Mouse (Mus musculus) limb, embryonic 10.5 days (tissue): Measurements from ENCODE around the gene Rps6kb1. TPM values are rescaled to one million over a fixed set of nuclear protein-coding genes. Genes with fewer than 3 reads are reported as not detected.

Source experiments
- DNase-seq: peaks from one replicate; pipeline ENCODE4 v3.0.0-alpha.2; 2017; ENCODE audit warnings: low spot score
- H3K27ac ChIP-seq: fragments of 300-500 bp; sonication (generic); 2 replicates; pipeline ENCODE4 v1.5.1; 2016; ENCODE audit warnings: mild to moderate bottlenecking
- H3K27me3 ChIP-seq: fragments of 300-500 bp; sonication (generic); 2 replicates; pipeline ENCODE4 v1.6.1; 2016; ENCODE audit warnings: low read depth, mild to moderate bottlenecking; ENCODE audit not compliant: poor library complexity, severe bottlenecking
- H3K36me3 ChIP-seq: fragments of 300-500 bp; sonication (generic); 2 replicates; pipeline ENCODE4 v1.6.1; 2016; ENCODE audit warnings: mild to moderate bottlenecking, moderate library complexity
- H3K4me1 ChIP-seq: fragments of 300-500 bp; sonication (generic); 2 replicates; pipeline ENCODE4 v1.6.1; 2016
- H3K4me3 ChIP-seq: fragments of 300-500 bp; sonication (generic); 2 replicates; pipeline ENCODE4 v1.5.1; 2016; ENCODE audit warnings: mild to moderate bottlenecking, moderate library complexity
- H3K9me3 ChIP-seq: fragments of 300-500 bp; sonication (generic); replicated peaks from 2 replicates; pipeline ENCODE4 v1.6.1; 2016; ENCODE audit warnings: mild to moderate bottlenecking
- WGBS: fragments of 180-500 bp; shearing (Covaris S2); methylation state at CpG from one replicate; pipeline ENCODE4 v1.1.7; 2016; 5-methylcytosine and 5-hydroxymethylcytosine counted together
- polyA plus RNA-seq: library from polyadenylated mRNA; unstranded; fragments of >200 nt; fragmentation: Nextera tagmentation; extraction: Ambion mirVana; gene quantifications from 2 replicates; pipeline ENCODE4 v1.2.1, GENCODE M21; 2016

The Rps6kb1 gene
- polyA plus RNA-seq, 1 experiment from 2014 or later: 64.3 TPM

DNA sequence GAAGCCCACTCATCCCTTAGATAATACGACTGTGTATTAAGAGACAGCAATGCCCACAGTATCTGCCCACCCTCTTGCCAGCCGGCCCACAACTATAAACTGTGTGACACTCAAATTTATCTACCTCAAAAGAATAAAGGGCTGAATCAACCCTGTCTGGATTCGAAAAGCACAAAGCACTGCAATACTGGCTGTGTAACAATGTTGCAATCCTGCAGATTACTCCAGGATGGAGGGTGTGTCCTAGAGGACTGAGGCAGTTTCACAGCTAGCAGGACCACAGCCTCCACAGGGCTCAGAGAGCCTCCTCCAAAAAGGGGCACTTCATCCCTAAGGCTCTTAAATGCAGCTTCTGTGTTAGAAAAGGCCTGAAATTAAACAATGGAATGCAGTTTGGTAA lies 28.0 kb downstream of the Rps6kb1 start:
- 86% methylated on average over 3 of the region's 3 CpGs for WGBS
- H3K27ac ChIP-seq: no peak overlapping the region
- no peaks in the 10 kb centered on the region for H3K27me3 ChIP-seq
- peaks cover 91% of the 10 kb centered on the region for H3K36me3 ChIP-seq
- no peak for DNase-seq
- H3K9me3 ChIP-seq: no peaks in the 10 kb centered on the region
- H3K4me1 ChIP-seq: no peaks in the 10 kb centered on the region
- H3K4me3 ChIP-seq: no peak overlapping the region

DNA sequence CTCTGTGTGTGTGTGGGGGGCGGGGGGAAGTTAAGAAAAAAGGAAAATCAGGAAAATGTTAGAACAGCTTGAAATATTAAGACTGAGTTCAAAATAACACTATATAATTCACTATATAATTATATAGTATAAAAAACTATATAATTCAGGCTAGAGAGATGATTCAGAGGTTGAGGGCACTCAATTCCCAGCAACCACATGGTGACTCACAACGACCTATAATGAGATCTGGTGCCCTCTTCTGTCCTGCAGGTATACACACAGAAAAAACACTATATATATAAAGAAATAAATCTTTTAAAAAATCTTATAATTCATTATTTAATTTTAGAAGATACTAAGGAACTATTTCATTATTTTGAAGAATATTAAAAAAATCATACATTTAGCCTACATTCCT lies 36.6 kb downstream of the Rps6kb1 start:
- Histone ChIP-seq H3K27ac (no peak overlapping the region), H3K36me3 (peaks cover 96% of the 10 kb centered on the region), H3K4me1 (no peaks in the 10 kb centered on the region), H3K4me3 (no peak overlapping the region), H3K27me3 (no peaks in the 10 kb centered on the region), H3K9me3 (no peaks in the 10 kb centered on the region)
- no peak for DNase-seq
- 96% methylated on average over 2 of the region's 2 CpGs for WGBS

DNA sequence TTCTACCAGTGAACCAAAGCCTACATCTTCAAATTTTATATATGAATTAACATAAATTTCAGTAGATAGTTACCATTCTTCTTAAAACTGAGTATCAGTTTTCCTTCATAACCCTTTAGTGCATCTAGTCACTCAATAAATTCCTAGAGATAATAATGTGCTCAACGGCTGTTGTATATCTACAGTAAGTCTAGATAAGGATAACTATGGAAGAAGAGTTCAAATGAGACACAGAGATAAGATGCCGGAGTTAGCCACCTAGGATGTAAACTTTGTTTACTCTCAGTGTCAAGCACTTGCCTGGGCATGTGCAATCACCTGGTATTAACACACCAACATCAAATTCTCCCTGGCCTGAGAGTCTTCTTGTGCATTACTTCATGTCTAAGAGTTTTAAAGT lies 37.3 kb downstream of the Rps6kb1 start:
- Histone ChIP-seq H3K27ac (no peak overlapping the region), H3K4me3 (no peak overlapping the region), H3K9me3 (no peaks in the 10 kb centered on the region), H3K4me1 (no peaks in the 10 kb centered on the region), H3K36me3 (peaks cover 96% of the 10 kb centered on the region), H3K27me3 (no peaks in the 10 kb centered on the region)
- DNase-seq: no peak
- WGBS: 93% methylated on average over 2 of the region's 2 CpGs

DNA sequence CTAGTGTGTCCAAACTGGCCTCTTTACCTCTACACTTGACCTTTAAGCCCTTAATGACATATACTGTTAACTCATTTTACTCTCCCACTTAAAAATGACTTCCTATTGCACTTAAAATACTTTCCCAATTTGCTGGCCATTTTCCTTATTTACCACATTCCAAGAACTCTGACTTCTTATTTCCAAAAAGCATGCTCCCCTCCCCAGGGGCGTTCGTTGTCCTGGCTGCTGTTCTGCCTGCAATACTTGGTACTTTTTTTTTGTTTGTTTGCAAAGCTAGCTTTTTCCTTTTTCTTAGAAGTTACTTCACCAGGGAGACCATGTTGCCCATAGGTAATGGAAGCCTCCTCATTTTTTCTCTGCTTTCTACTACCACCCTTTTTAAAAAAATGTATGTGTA lies 41.5 kb downstream of the Rps6kb1 start:
- Histone ChIP-seq H3K4me1 (no peaks in the 10 kb centered on the region), H3K36me3 (peaks cover 77% of the 10 kb centered on the region), H3K27me3 (no peaks in the 10 kb centered on the region), H3K4me3 (no peak overlapping the region), H3K27ac (no peak overlapping the region), H3K9me3 (no peaks in the 10 kb centered on the region)
- DNase-seq: no peak
- 96% methylated on average over 2 of the region's 2 CpGs for WGBS

DNA sequence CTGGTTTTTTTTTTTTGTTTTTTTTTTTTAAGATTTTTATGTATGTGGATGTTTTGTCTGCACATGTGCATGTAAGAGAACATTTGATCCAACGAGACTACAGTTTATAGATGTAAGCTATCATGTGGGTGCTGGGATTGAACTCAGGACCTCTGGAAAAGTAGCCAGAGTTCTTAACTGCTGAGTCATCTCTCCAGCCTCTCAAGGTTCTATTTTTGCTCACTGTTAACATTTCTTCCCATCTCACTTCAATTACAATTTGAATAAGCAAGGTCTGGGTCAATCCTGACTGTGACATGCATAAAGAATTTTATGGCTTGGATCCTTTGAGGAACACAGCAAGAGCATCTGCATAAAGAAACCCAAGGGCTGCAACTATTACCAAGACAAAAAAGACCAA lies 43.8 kb downstream of the Rps6kb1 start:
- 97% methylated on average over 1 of the region's 1 CpGs for WGBS
- H3K4me1 ChIP-seq: no peaks in the 10 kb centered on the region
- no peaks in the 10 kb centered on the region for H3K27me3 ChIP-seq
- peaks cover 73% of the 10 kb centered on the region for H3K36me3 ChIP-seq
- H3K27ac ChIP-seq: no peak overlapping the region
- DNase-seq: no peak
- no peak overlapping the region for H3K4me3 ChIP-seq
- H3K9me3 ChIP-seq: no peaks in the 10 kb centered on the region

DNA sequence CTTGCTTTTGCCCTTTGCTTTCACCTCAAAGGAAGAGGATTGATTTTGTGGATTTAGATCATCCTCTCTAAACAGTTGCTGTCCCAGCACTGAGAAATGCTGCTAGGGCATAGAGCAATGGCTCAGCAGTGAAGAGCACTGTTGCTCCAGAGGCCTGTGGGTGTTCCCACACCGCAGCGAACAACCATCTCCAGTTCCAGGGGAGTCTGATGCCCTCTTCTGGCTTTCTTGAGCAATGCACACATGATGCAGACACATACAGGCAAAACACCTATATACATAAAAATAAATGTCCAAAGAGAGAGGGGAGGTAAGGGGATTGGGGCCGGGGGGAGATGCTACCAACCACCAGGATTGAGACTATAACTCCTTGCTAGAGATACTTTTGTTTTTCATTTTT lies 46.7 kb downstream of the Rps6kb1 start:
- 80% methylated on average over 3 of the region's 3 CpGs for WGBS
- no peak overlapping the region for H3K4me3 ChIP-seq
- H3K4me1 ChIP-seq: no peaks in the 10 kb centered on the region
- H3K9me3 ChIP-seq: no peaks in the 10 kb centered on the region
- H3K36me3 ChIP-seq: peaks cover 57% of the 10 kb centered on the region
- H3K27ac ChIP-seq: no peak overlapping the region
- no peaks in the 10 kb centered on the region for H3K27me3 ChIP-seq
- no peak for DNase-seq

DNA sequence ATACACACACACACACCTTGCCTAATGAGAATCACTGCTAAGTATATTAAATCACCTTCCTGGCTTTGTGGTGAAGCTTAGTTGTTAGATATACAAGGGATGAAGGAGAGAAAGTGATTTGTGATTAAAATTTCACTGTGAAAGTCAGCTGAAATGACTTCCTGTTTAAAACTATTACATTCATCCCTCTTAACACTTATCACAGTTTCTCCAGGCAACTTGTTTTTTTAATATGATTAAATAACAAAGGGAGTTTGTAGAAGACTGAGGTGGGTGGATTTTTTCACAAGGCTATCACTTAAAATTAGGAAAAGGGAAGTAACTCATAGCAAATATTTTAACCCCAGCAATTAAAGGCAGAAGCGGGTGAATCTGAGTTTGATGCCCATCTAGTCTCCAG lies 47.2 kb downstream of the Rps6kb1 start:
- no peak overlapping the region for H3K4me3 ChIP-seq
- H3K27me3 ChIP-seq: no peaks in the 10 kb centered on the region
- no peaks in the 10 kb centered on the region for H3K9me3 ChIP-seq
- H3K27ac ChIP-seq: no peak overlapping the region
- peaks cover 57% of the 10 kb centered on the region for H3K36me3 ChIP-seq
- no peak for DNase-seq
- no peaks in the 10 kb centered on the region for H3K4me1 ChIP-seq
- WGBS: 95% methylated on average over 1 of the region's 1 CpGs

DNA sequence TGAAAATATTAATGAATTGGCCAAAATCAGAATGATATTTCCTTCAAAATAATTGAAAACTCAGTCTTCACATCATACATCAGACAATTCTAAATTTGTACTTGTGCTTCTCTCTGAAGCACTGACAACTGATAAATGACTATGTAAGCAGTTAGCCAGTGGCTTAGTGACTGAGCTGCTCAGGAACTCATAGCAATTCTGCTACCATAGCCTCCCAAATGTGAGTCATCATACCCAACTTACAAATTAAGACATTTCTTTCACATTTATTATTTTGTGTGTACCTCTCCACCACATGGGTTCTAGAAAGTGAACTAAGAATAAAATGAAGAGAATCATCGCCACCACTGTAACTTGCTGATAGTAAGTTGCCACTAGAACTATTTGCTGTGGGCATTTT lies 53.8 kb downstream of the Rps6kb1 start:
- no peaks in the 10 kb centered on the region for H3K27me3 ChIP-seq
- WGBS: 96% methylated on average over 1 of the region's 1 CpGs
- peaks cover 4% of the 10 kb centered on the region for H3K4me1 ChIP-seq
- no peak overlapping the region for H3K27ac ChIP-seq
- no peak for DNase-seq
- no peaks in the 10 kb centered on the region for H3K9me3 ChIP-seq
- H3K4me3 ChIP-seq: no peak overlapping the region
- peaks cover 52% of the 10 kb centered on the region for H3K36me3 ChIP-seq

DNA sequence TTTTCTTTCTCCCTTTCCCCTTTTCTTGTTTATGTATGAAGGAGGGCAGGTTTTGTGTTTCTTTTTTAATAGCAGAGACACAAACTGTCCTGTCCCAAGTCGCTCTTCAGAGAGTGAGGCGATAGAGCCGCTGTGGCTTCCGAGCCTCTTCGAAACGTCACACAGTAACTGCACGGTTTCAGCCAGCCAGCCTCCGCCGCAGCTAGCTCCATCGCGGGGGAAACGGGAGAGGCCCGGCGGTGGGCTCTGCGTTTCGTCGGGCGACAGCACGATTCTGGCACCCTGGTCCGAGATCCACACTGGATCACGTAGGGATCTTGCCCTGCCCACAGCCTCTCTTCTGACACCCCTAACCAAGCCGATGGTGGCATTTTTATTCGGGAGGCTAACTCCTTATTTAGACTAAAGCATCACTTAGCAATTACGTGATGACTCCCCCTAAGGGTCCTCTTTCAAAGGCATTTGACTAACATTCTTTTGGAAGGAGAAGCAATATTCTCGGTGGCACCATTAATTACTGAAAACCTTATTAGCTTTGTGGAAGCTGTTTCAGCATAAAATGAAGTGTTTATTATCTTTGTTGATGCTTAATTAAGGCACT lies 59.6 kb downstream of the Rps6kb1 start:
- DNase-seq: peak; percentile 79
- Histone ChIP-seq H3K4me1 (peaks cover 13% of the 10 kb centered on the region), H3K27me3 (no peaks in the 10 kb centered on the region), H3K4me3 (peak overlapping the region; percentile 70), H3K36me3 (peaks cover 13% of the 10 kb centered on the region), H3K27ac (peak overlapping the region; percentile 89), H3K9me3 (no peaks in the 10 kb centered on the region)
- under 1% methylated on average over 25 of the region's 25 CpGs for WGBS

DNA sequence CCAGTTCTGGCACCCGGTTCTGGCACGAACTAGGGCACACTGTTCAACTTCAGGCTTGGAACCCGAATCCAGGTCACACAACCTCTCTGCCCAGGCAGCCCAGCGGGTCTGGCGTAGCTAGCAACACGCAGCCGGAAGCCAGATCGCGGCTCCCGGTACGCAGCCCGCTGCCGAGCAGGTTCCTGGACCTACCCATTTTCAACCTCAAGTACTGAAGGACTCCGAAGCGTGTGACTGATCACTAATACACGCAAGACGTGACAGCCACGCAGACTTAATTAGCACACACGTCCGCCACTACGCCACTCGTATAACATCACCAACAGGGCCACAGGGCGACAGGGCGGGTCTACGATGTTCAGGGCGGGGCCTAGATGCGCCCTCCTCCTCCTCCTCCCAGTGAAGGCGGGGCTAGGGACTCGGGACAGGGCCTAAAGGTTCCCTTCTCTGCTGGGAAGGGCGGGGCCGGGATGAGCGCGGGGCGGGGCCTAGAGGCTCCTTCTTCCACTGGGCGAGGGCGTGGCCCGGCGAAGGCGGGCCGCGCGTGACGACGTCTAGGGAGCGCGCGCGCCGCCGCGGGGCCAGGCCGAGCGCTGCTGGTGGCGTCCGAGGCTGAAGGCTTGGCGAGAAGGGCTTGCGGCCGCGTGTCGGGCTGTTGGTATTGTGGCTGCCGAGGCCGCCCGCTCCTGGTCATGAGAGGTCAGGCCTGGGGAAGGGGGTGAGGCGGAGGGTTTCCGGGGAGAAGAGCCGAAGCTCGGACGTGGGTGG lies 60.3 kb downstream of the Rps6kb1 start, which contains the start of gene Rnft1:
Gene Rnft1 (plus strand): TSS at position 557 of the 768 bp plus-strand sequence.
- peaks cover 6% of the 10 kb centered on the region; the same call in 1 of the 2 replicates for H3K36me3 ChIP-seq
- H3K4me1 ChIP-seq: peaks cover 13% of the 10 kb centered on the region
- peak; percentile 98 for DNase-seq
- H3K4me3 ChIP-seq: peak within 1 kb of the TSS; percentile 70
- H3K27me3 ChIP-seq: no peaks in the 10 kb centered on the region
- H3K27ac ChIP-seq: peak within 1 kb of the TSS; percentile 89
- H3K9me3 ChIP-seq: no peaks in the 10 kb centered on the region
- WGBS: under 1% methylated on average over 67 of the region's 68 CpGs

DNA sequence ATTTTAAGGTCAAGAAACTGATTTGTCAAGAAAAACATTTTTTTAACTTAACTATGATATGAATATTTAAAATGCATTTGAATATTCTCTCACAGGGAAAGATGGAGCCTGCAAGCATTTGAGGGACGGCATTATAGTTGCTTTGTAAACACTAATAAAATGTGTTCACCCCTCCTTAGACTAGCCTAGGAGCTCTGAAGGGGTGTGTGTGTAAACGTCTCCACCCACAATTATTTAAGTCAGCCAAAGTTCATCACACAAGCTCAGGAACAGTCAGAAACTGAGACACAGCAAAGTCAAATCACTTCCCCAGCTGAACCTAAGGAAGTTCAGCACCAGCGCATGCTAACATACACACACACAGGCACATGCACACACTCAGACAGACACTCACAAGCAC lies 71.0 kb downstream of the Rps6kb1 start:
- DNase-seq: no peak
- no peak overlapping the region for H3K4me3 ChIP-seq
- 67% methylated on average over 3 of the region's 3 CpGs for WGBS

DNA sequence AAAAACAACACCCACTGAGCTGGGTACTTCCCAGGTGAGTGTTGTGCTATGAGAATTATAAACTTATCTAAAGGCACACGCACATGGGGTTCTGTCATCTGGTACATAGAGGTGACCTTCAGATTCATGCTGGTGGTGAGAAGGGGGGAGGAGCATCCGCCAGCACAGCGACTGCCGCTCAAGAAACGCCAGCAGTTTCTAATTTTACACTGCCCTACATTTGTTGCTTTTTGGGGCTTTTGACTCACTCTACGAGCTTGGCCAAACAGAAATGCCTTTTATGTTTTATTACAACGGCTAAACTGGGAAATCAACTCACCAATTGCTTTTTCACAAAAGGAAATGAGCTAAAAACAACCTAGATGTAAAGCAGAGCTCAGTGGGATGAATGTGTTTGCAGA lies 71.8 kb downstream of the Rps6kb1 start:
- H3K27me3 ChIP-seq: no peaks in the 10 kb centered on the region
- H3K9me3 ChIP-seq: no peaks in the 10 kb centered on the region
- H3K4me3 ChIP-seq: peak overlapping the region; percentile 14; the same call in 1 of the 2 replicates
- peaks cover 28% of the 10 kb centered on the region for H3K4me1 ChIP-seq
- no peak for DNase-seq
- peak overlapping the region; percentile 50; the same call in 1 of the 2 replicates for H3K27ac ChIP-seq
- no peaks in the 10 kb centered on the region for H3K36me3 ChIP-seq
- 26% methylated on average over 7 of the region's 7 CpGs for WGBS

More for the DNA sequence above, 71.0 kb downstream of the Rps6kb1 start:
- Histone ChIP-seq H3K4me1 (peaks cover 20% of the 10 kb centered on the region), H3K27me3 (no peaks in the 10 kb centered on the region), H3K9me3 (no peaks in the 10 kb centered on the region), H3K36me3 (no peaks in the 10 kb centered on the region), H3K27ac (no peak overlapping the region)

DNA sequence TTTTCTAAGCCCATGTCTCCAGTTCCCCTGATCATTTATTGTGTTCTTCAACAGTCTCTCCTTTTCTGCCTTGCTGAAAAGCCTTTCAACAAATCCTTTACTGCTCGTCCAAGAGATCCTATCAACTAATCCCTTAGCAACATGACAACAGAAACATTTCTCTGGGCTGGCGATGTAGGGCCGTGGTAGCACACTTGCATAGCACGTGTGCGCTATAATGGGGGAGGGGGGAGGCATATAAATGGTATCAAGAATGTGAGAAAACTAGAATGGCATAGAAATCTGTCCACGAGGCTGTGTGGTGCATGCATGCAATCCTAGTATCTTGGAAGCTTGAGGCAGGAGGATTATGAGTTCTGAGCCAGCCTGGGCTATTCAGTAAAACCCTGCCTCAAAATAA lies 72.8 kb downstream of the Rps6kb1 start:
- Histone ChIP-seq H3K9me3 (no peaks in the 10 kb centered on the region), H3K27me3 (no peaks in the 10 kb centered on the region), H3K27ac (no peak overlapping the region), H3K4me3 (no peak overlapping the region), H3K4me1 (peaks cover 35% of the 10 kb centered on the region), H3K36me3 (no peaks in the 10 kb centered on the region)
- no peak for DNase-seq
- WGBS: 85% methylated on average over 6 of the region's 6 CpGs
